Mouse (Mus musculus) gastrocnemius, adult 2 months (tissue): ENCODE results near the gene Gm10570. TPM values are rescaled to one million over a fixed set of nuclear protein-coding genes. Genes with fewer than 3 reads are reported as not detected.

Experiments used
- DNase-seq: peaks from one replicate; pipeline ENCODE4 v3.0.0; 2022
- H3K27ac ChIP-seq: fragments of 200-600 bp; 2 replicates; pipeline ENCODE4 v1.8.1; 2022; ENCODE audit warnings: mild to moderate bottlenecking
- H3K4me3 ChIP-seq: fragments of 200-600 bp; 2 replicates; pipeline ENCODE4 v1.8.1; 2022; ENCODE audit warnings: mild to moderate bottlenecking, moderate library complexity
- CTCF ChIP-seq: fragments of 200-600 bp; IDR thresholded peaks from 2 replicates; pipeline ENCODE4 v1.8.1; 2022; ENCODE audit warnings: antibody characterized with exemption, mild to moderate bottlenecking, moderate library complexity
- intact Hi-C: fragments of 180-260 bp; cut with DNase I; formaldehyde crosslinking; loops from one replicate; pipeline ENCODE4 v1.15.1; 2025
- total RNA-seq, 2 experiments: library from RNA; stranded (reverse); gene quantifications; 2 replicates each; pipeline ENCODE4 v1.2.3; 2021

The Gm10570 gene
- total RNA-seq, 2 experiments from 2014 or later, result 0.54 TPM; not detected in 1

DNA sequence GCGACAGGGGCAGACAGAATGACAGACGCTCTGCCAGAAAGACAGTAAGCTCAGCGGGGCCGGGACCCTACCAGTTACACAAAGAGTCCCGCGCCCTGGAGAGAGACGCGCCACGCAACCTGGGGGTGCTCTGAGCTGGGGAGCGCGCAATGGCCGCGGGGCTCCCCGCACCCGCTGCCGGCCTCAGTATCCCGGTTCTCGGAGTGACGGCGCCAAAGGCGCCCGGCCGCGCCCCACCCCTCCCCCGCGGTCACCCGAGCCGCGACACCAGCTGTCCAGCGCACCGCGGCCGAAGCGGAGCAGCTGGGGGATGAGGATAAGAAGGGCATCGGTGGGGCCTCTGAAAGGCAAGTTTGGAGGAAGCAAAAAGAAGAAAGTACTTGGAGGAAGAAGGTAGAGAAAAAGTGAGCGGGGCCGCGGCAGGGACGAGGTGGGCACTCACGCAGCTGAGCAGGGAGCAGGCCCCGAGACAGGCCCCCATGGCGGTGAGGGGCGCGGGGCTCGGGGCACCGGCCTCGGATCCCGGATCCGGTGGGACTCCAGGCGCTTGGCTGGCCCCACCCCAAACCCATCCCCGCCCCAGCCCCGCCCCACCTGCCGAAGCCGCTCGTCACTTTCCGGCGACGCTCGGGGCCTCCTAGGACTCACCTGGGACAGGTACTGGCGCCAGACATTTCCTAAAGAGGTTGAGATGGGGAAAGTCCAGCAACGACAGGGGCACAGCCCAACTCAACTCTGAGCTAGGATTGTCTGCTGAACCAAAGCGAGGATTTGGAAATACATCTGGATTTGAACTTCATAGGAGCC is 33.3 kb downstream of the Gm10570 start:
- Histone ChIP-seq H3K27ac (peak overlapping the region; percentile 94), H3K4me3 (peak overlapping the region; percentile 83)
- peak; percentile 75 for DNase-seq
- no peak for TF ChIP-seq CTCF
- intact Hi-C loops, result no loop called here

DNA sequence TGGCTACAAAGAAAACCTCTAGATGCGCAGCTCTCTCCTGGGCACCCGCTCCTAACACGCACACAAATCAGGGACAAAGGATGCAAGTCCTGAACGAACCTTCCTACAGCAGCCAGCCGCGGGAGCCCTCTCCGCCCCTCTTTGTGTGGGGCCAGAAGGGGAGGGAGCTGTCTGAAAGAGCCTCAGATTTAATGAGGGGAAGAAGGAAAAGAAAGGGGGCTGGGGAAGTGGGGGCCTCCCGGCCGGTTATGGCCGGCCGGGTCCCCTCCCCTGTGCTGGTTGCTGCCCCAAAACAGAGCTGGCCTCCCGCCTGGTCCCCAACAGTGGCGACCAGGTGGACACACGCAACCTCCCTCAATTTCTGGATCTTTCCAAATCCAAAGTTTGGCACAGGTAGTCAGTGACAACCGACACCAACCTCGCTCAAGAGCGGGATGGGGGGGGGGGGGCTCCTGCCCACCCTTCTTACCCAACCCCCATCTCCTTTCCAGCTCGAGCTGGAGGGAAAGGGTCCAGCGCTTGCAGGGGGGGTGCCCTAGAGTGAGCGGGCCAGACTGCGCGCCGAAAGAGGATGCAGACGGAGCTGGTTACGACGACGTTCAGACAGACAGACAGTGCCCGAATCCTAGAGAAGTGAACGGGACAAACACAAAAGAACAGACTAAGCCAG is 34.0 kb downstream of the Gm10570 start:
- Histone ChIP-seq H3K4me3 (peak overlapping the region; percentile 83), H3K27ac (peak overlapping the region; percentile 94)
- peak; percentile 41 for DNase-seq
- no peak for TF ChIP-seq CTCF
- intact Hi-C loops, result no loop called here

GRCm38 (mm10) chr4:130273698-130274345 is 34.7 kb downstream of the Gm10570 start:
- peak overlapping the region; percentile 94 for H3K27ac ChIP-seq
- intact Hi-C loops, result no loop called here
- no peak for DNase-seq
- no peak for TF ChIP-seq CTCF
- H3K4me3 ChIP-seq, result peak overlapping the region; percentile 83

GRCm38 (mm10) chr4:130270611-130271347 is 37.7 kb downstream of the Gm10570 start:
- DNase-seq, result no peak
- no peak for TF ChIP-seq CTCF
- intact Hi-C loops, result no loop called here
- H3K27ac ChIP-seq, result no peak overlapping the region
- H3K4me3 ChIP-seq, result no peak overlapping the region

- Histone ChIP-seq H3K4me3 (no peak overlapping the region), H3K27ac (no peak overlapping the region)
- intact Hi-C loops, result no loop called here
- no peak for TF ChIP-seq CTCF
- no peak for DNase-seq
Observed at GRCm38 (mm10) chr4:130270089-130270488, 38.4 kb downstream of the Gm10570 start.

DNA sequence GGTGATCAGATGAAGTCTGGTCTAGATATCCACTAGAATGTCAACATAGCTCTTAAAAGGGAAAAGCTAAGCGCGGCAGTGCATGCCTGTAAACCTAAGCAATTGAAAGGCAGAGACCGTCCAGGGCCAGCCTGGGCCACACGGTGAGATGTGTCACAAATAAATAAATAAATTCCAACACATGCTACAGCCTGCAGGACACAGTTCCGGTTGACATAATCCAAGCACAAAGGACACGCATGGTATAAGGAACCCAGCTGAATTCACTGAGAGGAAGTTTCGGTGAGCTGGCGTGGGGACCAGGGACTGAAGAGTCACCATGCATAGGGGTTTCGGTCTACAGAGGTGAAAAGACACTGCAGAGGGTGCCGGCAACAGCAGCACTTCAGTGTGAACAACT is 39.7 kb downstream of the Gm10570 start:
- H3K27ac ChIP-seq, result no peak overlapping the region
- no peak for DNase-seq
- TF ChIP-seq CTCF, result no peak
- no peak overlapping the region for H3K4me3 ChIP-seq
- intact Hi-C loops, result no loop called here

DNA sequence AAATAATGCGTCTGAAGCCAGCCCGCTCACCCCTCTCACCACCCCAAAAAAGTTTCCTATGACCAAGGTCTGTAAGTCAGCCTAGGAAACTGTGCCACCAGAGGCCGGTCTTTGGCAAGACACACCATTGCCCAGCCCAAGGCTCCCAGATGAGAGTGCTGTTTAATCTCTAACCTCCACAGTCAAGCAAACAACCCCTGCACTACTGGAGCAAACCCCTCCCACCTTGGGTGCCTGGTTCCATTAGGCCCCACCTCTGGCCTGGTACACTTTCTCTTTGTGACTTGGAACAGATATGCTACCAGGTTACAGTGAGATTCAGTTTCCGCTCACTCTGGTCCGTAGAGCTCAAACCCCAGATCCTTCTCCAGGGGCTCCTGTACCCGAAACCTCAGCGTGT is 41.4 kb downstream of the Gm10570 start:
- DNase-seq, result peak; percentile 30
- peak overlapping the region; percentile 62 for H3K4me3 ChIP-seq
- peak overlapping the region; percentile 41 for H3K27ac ChIP-seq
- TF ChIP-seq CTCF, result no peak
- intact Hi-C loops, result no loop called here

DNA sequence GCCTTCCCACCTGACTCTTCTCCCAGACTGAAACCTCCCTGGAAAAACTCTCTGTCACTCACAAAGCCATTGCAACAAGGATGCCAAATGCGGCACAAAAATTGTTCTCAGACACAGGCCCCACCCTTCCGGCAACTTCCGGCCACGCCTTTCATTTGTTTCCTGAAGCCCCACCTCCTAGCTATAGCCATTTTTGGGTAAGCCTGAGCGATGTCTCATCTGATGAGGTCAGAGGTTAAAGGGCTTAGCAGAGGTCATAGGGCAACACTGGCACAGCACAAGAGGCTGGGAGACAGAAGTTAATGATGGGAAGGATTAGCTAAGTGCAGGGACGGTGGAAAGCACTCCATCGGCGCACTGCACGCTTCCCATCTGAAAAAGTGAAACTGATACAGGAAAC is 41.9 kb downstream of the Gm10570 start:
- intact Hi-C loops, result no loop called here
- Histone ChIP-seq H3K4me3 (peak overlapping the region; percentile 62), H3K27ac (peak overlapping the region; percentile 41)
- TF ChIP-seq CTCF, result no peak
- no peak for DNase-seq

- DNase-seq, result peak; percentile 70
- intact Hi-C loops, result loop anchor here (1.0 kb wide), 1 partner anchor 27 kb away; no protein-coding TSS in a partner anchor
- peak; percentile 84 for TF ChIP-seq CTCF
- no peak overlapping the region for H3K27ac ChIP-seq
- no peak overlapping the region for H3K4me3 ChIP-seq
Observed at GRCm38 (mm10) chr4:130264698-130265349, 43.6 kb downstream of the Gm10570 start.

GRCm38 (mm10) chr4:130264131-130264530 is 44.3 kb downstream of the Gm10570 start:
- no peak for TF ChIP-seq CTCF
- intact Hi-C loops, result loop anchor here (1.0 kb wide), 1 partner anchor 28 kb away; no protein-coding TSS in a partner anchor
- Histone ChIP-seq H3K27ac (no peak overlapping the region), H3K4me3 (no peak overlapping the region)
- no peak for DNase-seq

DNA sequence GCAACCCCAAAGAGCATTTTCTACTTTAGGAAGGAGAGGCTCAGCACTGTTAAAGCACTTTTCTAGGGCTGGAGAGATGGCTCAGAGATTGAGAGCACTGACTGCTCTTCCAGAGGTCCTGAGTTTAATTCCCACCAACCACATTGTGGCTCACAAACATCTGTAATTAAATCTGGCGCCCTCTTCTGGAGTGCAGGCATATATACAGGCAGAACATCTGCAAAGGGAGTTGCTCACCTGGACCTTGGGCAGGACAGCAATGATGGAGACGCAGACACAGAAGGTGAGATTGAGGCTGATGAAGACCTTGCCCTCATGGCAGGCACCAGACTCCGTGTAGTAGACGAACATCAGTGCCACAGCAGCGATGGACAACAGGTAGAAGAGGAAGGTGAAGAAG is 48.1 kb downstream of the Gm10570 start:
- peak; percentile 49 for TF ChIP-seq CTCF
- intact Hi-C loops, result no loop called here
- H3K27ac ChIP-seq, result no peak overlapping the region

More for the DNA sequence above, 48.1 kb downstream of the Gm10570 start:
- no peak for DNase-seq
- no peak overlapping the region for H3K4me3 ChIP-seq

Other genes with a start within 250 kb of the Gm10570 start
- 10 to 100 TPM; 37.3 to 37.5 TPM for gene Pef1, start 206.1 kb downstream of the Gm10570 start, total RNA-seq
- not detected for gene Hcrtr1, start 169.3 kb downstream of the Gm10570 start, total RNA-seq
- 10 to 100 TPM; 18.7 to 45.2 TPM for gene Tinagl1, start 133.6 kb downstream of the Gm10570 start, total RNA-seq
- not detected for gene Gm853, start 86.3 kb downstream of the Gm10570 start, total RNA-seq
- 10 to 100 TPM; 48.0 to 70.7 TPM for gene Serinc2, start 29.5 kb downstream of the Gm10570 start, total RNA-seq
- gene Fabp3, start 79 bp downstream of the Gm10570 start, total RNA-seq, result 1,000 to 10,000 TPM in 1 of 2 experiments, 100 to 1,000 TPM in 1; 551 to 1,329 TPM
- gene Zcchc17, start 51.3 kb upstream of the Gm10570 start, total RNA-seq, result 10 to 100 TPM; 38.4 to 47.3 TPM
- 10 to 100 TPM in 1 of 2 experiments, 1 to 10 TPM in 1; 9.5 to 13.0 TPM for gene Snrnp40, start 51.5 kb upstream of the Gm10570 start, total RNA-seq